Mouse (Mus musculus) limb, embryonic 15.5 days (tissue): ENCODE measurements around the gene Col11a2. TPM values are rescaled to one million over a fixed set of nuclear protein-coding genes. Genes with fewer than 3 reads are reported as not detected.

Experiments
- ATAC-seq: fragments of 200-750 bp; cut with Nextera tagmentation; 2 replicates; pipeline ENCODE4 v1.8.0; 2017; ENCODE audit warnings: low read depth, moderate TSS enrichment; ENCODE audit not compliant: insufficient number of reproducible peaks, low FRiP score, low TSS enrichment
- H3K27ac ChIP-seq: fragments of 300-500 bp; sonication (generic); 2 replicates; pipeline ENCODE4 v1.5.1; 2015; ENCODE audit warnings: moderate library complexity, mild to moderate bottlenecking, inconsistent platforms
- H3K27me3 ChIP-seq: fragments of 300-500 bp; sonication (generic); 2 replicates; pipeline ENCODE4 v1.6.1; 2015; ENCODE audit warnings: inconsistent platforms
- H3K36me3 ChIP-seq: fragments of 300-500 bp; sonication (generic); 2 replicates; pipeline ENCODE4 v1.6.1; 2015; ENCODE audit warnings: inconsistent platforms
- H3K4me1 ChIP-seq: fragments of 300-500 bp; sonication (generic); 2 replicates; pipeline ENCODE4 v1.6.1; 2015; ENCODE audit warnings: inconsistent platforms
- H3K4me2 ChIP-seq: fragments of 300-500 bp; sonication (generic); 2 replicates; pipeline ENCODE4 v1.6.1; 2015; ENCODE audit warnings: mild to moderate bottlenecking, inconsistent platforms
- H3K4me3 ChIP-seq: fragments of 300-500 bp; sonication (generic); 2 replicates; pipeline ENCODE4 v1.5.1; 2015; ENCODE audit warnings: mild to moderate bottlenecking, inconsistent platforms
- H3K9ac ChIP-seq: fragments of 300-500 bp; sonication (generic); 2 replicates; pipeline ENCODE4 v1.6.1; 2015; ENCODE audit warnings: inconsistent platforms
- H3K9me3 ChIP-seq: fragments of 300-500 bp; sonication (generic); 2 replicates; pipeline ENCODE4 v1.6.1; 2016; ENCODE audit warnings: inconsistent platforms
- WGBS: fragments of 180-500 bp; shearing (Covaris S2); methylation state at CpG from one replicate; pipeline ENCODE4 v1.1.7; 2015; 5-methylcytosine and 5-hydroxymethylcytosine counted together
- polyA plus RNA-seq: library from polyadenylated mRNA; unstranded; fragments of >200 nt; fragmentation: Nextera tagmentation; extraction: Ambion mirVana; gene quantifications from 2 replicates; pipeline ENCODE4 v1.2.1, GENCODE M21; 2015

The Col11a2 gene
- polyA plus RNA-seq, 1 experiment from 2014 or later: 94.4 TPM

DNA sequence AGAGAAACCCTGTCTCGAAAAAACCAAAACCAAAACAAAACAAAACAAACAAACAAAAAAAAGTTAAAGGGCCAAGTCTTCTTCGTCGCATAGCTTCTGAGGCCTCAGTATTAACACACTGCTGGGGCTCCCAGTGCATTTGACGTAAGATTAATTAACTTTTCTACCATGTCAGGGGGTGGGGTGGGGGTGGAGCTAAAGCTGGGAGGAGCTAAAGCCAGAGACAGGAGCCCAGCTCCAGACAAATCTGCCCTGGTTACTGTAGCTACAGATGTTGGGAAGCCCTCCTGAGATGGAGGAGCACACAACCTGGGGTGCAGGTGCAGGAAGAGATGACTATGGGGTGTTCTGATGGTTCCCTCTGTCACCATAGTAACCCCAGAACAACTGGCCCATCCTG, 38.9 kb downstream of the Col11a2 start:
- WGBS: 66% methylated on average over 4 of the region's 4 CpGs
- Histone ChIP-seq H3K9ac (no peak overlapping the region), H3K27me3 (peaks cover 33% of the 10 kb centered on the region), H3K4me2 (no peak overlapping the region), H3K27ac (no peak overlapping the region), H3K4me3 (no peak overlapping the region), H3K36me3 (no peaks in the 10 kb centered on the region), H3K9me3 (no peaks in the 10 kb centered on the region), H3K4me1 (0 out of 2 replicates have a peak, but pooled peaks cover 3% of the 10 kb centered on the region)
- ATAC-seq: no peak

DNA sequence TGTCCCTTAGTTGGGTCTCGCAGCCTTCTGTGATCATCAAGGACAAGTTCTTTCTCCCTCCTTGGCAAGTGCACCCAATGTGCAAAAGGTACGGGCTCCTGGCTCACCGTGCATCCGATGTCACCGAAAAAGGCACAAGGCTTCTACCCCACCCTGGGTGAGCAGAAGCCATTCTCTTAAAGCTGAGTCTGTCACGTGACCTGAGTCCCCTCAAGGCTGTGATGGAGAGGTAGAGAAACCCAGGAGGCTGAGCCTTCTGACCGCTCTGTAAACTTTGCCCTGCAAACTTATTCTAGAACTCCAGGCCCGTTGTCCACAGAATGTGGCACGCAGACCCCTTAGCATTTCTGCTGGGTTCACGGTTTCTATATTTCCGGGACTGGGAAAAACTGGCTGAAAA, 39.8 kb downstream of the Col11a2 start:
- H3K9me3 ChIP-seq: no peaks in the 10 kb centered on the region
- no peak overlapping the region for H3K9ac ChIP-seq
- no peak for ATAC-seq
- no peak overlapping the region for H3K27ac ChIP-seq
- H3K27me3 ChIP-seq: peaks cover 32% of the 10 kb centered on the region
- H3K4me1 ChIP-seq: 0 out of 2 replicates have a peak, but pooled peaks cover 3% of the 10 kb centered on the region
- 87% methylated on average over 11 of the region's 11 CpGs for WGBS
- H3K36me3 ChIP-seq: no peaks in the 10 kb centered on the region
- no peak overlapping the region for H3K4me2 ChIP-seq
- H3K4me3 ChIP-seq: no peak overlapping the region

DNA sequence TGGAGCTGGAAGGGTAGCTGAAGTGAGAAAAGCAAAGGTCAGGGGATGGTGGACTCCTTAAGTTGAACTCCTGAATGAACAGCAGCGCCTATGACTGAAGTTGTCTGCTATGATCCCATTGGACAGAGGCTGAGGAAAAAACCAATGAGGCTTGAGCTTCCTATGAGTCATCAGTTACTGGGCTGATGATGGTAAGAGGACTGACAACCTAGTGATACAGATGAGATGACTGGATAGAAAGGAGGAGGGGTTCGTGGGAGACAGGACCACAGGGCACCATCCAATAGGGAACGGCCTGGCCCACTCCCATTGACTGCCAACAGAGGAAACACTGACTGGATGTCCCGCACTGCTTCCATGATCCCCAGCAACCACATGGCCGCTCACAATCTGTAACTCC, 40.4 kb downstream of the Col11a2 start:
- no peak overlapping the region for H3K27ac ChIP-seq
- no peaks in the 10 kb centered on the region for H3K36me3 ChIP-seq
- no peaks in the 10 kb centered on the region for H3K9me3 ChIP-seq
- no peak overlapping the region for H3K9ac ChIP-seq
- peaks cover 28% of the 10 kb centered on the region for H3K27me3 ChIP-seq
- H3K4me2 ChIP-seq: no peak overlapping the region
- H3K4me1 ChIP-seq: 0 out of 2 replicates have a peak, but pooled peaks cover 3% of the 10 kb centered on the region
- 23% methylated on average over 5 of the region's 5 CpGs for WGBS
- H3K4me3 ChIP-seq: no peak overlapping the region
- ATAC-seq: peak; percentile 74

DNA sequence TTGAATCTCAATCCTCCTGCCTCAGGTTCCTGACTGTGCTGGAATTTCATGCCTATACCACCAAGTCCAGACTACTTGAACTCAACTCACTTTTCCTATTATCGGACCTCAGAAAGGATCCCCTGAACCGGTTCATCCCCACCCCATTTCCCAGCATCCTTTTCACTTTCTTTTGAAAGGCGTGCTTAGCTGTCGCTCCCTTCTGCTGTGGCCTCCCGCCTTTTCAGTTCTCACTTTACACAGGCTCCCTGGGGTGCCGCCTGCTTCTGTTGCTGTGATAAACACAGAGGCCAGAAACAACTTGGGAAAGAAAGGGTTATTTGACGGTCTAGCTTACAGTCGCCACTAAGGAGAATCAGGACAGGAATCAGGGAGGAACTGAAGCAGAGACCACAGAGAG, 43.9 kb downstream of the Col11a2 start:
- H3K27me3 ChIP-seq: peaks cover 6% of the 10 kb centered on the region; the same call in 1 of the 2 replicates
- H3K9me3 ChIP-seq: no peaks in the 10 kb centered on the region
- 0 out of 2 replicates have a peak overlapping the region, but pooled peaks have one; percentile 12 for H3K4me2 ChIP-seq
- ATAC-seq: no peak
- WGBS: 13% methylated on average over 8 of the region's 8 CpGs
- no peaks in the 10 kb centered on the region for H3K4me1 ChIP-seq
- no peak overlapping the region for H3K27ac ChIP-seq
- H3K4me3 ChIP-seq: no peak overlapping the region
- H3K9ac ChIP-seq: no peak overlapping the region
- no peaks in the 10 kb centered on the region for H3K36me3 ChIP-seq

DNA sequence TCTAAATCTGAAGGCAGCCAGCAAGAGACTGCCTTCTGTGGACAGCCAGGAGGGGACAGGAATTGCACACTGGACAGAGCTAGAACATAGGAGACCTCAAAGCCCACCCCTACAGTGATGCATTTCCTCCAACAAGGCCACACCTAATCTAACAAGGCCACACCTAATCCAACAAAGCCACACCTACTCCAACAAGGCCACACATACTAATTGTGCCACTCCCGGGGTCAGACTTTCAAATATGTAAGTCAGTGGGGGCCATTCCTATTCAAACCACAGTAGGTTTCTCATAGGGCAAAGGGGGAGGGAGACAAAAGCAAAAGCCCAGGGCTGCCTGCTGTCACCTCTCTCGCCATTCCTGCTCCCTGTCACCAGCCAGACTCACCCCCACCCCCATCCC, 48.1 kb downstream of the Col11a2 start:
- 48% methylated on average over 2 of the region's 2 CpGs for WGBS
- Histone ChIP-seq H3K9ac (no peak overlapping the region), H3K4me2 (no peak overlapping the region), H3K4me3 (no peak overlapping the region), H3K27me3 (peaks cover 4% of the 10 kb centered on the region; the same call in 1 of the 2 replicates), H3K9me3 (no peaks in the 10 kb centered on the region), H3K4me1 (no peaks in the 10 kb centered on the region), H3K36me3 (no peaks in the 10 kb centered on the region), H3K27ac (no peak overlapping the region)
- no peak for ATAC-seq

DNA sequence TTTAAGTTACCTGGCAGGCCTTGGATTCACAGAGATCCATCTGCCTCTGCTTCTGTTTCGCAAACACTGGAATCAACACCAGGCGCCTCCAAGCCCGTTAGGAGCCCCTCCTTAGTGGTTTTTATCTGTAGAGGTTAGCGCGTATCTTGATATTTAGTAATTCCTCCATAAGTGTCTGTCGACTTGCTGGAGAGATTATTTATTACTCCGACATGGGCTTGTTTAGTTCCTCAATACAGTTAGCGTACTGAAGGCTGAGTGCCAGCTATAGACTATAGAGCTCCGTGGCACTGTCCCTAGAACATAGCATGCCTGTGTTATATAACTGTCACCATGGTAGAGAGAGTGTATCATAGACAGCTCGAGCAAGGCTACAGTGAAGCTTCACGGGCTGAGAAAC, 48.9 kb downstream of the Col11a2 start:
- ATAC-seq: no peak
- no peak overlapping the region for H3K9ac ChIP-seq
- H3K4me3 ChIP-seq: no peak overlapping the region
- H3K4me2 ChIP-seq: no peak overlapping the region
- H3K27ac ChIP-seq: no peak overlapping the region
- no peaks in the 10 kb centered on the region for H3K4me1 ChIP-seq
- H3K9me3 ChIP-seq: no peaks in the 10 kb centered on the region
- peaks cover under 1% of the 10 kb centered on the region; the same call in 1 of the 2 replicates for H3K27me3 ChIP-seq
- 77% methylated on average over 11 of the region's 11 CpGs for WGBS
- no peaks in the 10 kb centered on the region for H3K36me3 ChIP-seq

DNA sequence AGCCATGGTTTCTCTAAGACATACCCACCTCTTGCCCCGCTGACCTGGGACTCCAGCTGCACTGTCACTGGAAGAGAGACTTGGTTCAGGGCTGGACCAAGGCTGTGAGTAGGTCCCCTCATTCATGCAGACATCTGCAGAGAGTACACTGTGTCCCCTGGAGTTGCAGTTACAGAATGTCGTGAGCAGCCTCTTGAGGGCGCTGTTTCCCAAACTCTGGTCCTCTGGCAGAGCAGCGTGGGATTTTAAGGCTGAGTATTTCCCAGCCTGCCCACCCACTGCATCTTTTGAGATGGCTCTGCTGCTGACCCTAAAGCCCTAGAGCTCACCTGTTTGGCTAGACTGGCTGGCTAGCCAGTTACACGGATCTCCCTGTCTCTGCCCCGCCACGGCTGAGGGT, 51.7 kb downstream of the Col11a2 start:
- H3K4me2 ChIP-seq: no peak overlapping the region
- H3K27me3 ChIP-seq: no peaks in the 10 kb centered on the region
- H3K36me3 ChIP-seq: no peaks in the 10 kb centered on the region
- no peak overlapping the region for H3K4me3 ChIP-seq
- H3K27ac ChIP-seq: no peak overlapping the region
- H3K4me1 ChIP-seq: no peaks in the 10 kb centered on the region
- WGBS: 56% methylated on average over 7 of the region's 7 CpGs
- no peak for ATAC-seq
- H3K9me3 ChIP-seq: no peaks in the 10 kb centered on the region
- no peak overlapping the region for H3K9ac ChIP-seq

DNA sequence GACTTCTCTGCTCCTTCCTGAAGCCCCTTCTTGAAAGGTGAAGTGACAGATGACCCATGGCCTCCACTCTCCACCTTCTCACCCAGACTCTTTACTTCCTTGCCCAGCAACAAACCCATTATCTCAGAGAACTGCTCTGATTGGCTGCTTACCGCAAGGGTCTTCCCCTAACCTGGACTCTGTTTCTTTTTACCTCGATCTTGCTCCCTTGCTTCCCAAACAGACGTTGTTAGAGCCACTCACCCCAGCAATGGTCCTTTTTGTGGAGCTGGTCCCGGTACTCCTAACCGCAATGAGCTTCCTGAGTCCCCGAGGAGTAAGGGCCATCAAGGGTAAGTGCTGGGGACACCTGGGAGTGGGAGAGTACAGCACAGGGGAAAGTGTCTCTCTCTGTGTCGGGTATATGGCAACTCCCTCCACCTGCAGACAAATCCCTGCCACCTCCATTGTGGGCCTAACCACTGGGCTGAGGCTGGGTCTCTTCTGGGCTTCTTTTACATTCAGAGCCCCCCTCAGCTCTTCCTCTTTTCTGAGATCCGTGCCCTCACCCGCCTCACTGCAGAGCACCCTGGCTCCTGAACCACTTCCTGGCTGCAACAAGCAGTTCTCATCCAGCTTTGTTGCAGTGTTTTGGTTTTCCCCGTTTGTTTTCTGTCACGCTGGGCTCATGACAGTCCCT, 53.1 kb downstream of the Col11a2 start, which contains the start of gene H2-Oa:
Gene H2-Oa, plus strand, starts transcription at position 144 of the 679 bp plus-strand sequence.
- no peaks in the 10 kb centered on the region for H3K4me1 ChIP-seq
- H3K9ac ChIP-seq: no peak within 1 kb of the TSS
- no peak within 1 kb of the TSS for H3K4me3 ChIP-seq
- ATAC-seq: no peak
- no peaks in the 10 kb centered on the region for H3K27me3 ChIP-seq
- 35% methylated on average over 11 of the region's 11 CpGs for WGBS
- no peak within 1 kb of the TSS for H3K4me2 ChIP-seq
- H3K9me3 ChIP-seq: no peaks in the 10 kb centered on the region
- no peak within 1 kb of the TSS for H3K27ac ChIP-seq
- no peaks in the 10 kb centered on the region for H3K36me3 ChIP-seq

DNA sequence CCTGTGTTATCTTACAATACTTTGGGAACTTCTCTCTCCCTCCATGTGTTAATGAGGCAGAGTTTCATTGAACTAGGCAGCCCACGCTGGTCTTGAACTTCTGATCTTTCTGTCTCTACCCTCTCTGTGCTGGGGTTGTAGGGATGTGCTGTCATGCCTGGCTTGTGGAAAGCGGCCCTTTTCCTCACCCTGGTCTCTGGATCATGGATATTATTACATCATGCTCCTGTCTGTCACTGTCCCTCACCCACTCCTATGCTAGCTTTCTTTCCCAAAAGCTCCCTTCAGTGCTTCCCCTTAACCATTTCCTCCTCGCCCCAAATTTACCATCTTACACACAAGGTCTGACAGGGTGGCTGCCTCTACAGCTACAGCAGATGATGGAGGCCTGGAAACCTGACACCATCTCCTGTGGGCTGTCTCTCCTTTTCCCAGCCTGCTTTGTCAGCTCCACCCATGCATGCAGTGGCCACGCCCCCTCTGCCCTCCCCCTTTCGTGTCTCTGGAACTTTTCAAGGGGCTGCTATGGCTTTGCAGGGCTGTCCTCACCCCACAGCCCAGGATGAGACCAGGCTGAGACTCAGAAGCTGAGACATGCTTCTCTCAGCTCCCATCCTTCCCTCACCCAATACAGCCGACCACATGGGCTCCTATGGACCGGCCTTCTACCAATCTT, 54.1 kb downstream of the Col11a2 start:
- Histone ChIP-seq H3K4me2 (0 out of 2 replicates have a peak overlapping the region, but pooled peaks have one; percentile 14), H3K27ac (no peak overlapping the region), H3K4me3 (no peak overlapping the region)

DNA sequence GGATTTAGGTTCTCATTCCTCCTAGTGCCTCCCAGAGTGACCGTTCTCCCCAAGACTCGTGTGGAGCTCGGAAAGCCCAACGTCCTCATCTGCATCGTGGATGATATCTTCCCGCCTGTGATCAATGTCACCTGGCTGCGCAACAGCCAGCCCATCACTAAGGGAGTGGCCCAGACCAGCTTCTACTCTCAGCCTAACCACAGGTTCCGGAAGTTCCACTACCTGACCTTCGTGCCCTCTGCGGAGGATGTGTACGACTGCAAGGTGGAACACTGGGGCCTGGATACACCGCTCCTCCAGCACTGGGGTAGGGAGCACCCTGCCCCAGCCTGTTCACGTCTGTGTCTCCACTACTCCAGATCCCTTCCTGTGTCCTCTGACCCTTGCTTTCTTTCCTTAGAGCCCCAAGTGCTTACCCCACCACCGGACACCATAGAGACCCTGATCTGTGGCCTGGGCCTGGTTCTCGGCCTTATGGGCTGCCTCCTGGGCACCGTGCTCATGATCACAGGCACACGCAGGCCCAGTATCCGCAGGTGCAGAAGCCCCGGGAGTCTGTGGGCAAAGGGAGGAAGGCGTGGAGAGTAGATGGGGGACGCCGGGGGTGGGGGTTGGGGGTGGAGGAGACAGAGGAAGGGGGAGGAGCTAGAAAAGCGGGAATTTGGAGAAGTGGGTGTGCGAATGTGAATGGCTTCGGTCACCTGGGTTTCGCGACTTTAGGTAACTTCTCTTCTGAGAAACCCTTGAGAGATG, 55.2 kb downstream of the Col11a2 start:
- Histone ChIP-seq H3K4me3 (no peak overlapping the region), H3K27me3 (no peaks in the 10 kb centered on the region), H3K9me3 (no peaks in the 10 kb centered on the region), H3K36me3 (no peaks in the 10 kb centered on the region), H3K4me1 (no peaks in the 10 kb centered on the region; the same call in 1 of the 2 replicates), H3K9ac (no peak overlapping the region), H3K4me2 (no peak overlapping the region), H3K27ac (no peak overlapping the region)
- no peak; the same call in 1 of the 2 replicates for ATAC-seq
- WGBS: 85% methylated on average over 27 of the region's 27 CpGs

More for the DNA sequence above, 54.1 kb downstream of the Col11a2 start:
- no peaks in the 10 kb centered on the region for H3K27me3 ChIP-seq
- H3K9ac ChIP-seq: no peak overlapping the region
- H3K4me1 ChIP-seq: no peaks in the 10 kb centered on the region
- 27% methylated on average over 7 of the region's 7 CpGs for WGBS
- no peaks in the 10 kb centered on the region for H3K36me3 ChIP-seq
- ATAC-seq: peak; percentile 23; the same call in 1 of the 2 replicates
- H3K9me3 ChIP-seq: no peaks in the 10 kb centered on the region

DNA sequence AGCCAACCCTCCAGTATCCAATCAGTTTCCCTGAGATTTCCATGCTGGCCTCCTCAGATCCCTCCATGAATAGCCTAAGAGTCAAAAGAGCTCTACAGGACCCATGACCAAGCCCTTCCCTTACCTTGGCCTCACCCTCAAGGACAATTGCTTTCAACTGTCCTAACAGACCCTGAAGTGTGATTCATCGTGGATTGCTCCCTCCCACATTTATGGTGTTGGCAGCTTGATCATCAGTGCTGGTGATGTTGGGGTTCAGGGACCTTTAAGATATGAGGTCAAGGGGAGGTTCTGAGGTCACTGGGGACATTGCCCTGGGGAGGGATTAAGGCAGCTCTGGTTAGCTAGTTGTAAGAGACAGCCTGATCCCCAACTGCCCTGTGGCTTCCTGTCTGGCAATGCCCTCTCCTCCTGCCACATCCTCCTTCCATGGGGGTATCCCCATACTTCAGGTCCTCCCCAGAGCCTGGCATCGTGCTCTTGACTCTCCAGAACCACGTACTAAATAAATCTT, 57.3 kb downstream of the Col11a2 start:
- peaks cover 4% of the 10 kb centered on the region; the same call in 1 of the 2 replicates for H3K4me1 ChIP-seq
- WGBS: 63% methylated on average over 3 of the region's 3 CpGs
- no peak for ATAC-seq
- no peaks in the 10 kb centered on the region for H3K36me3 ChIP-seq
- H3K27me3 ChIP-seq: no peaks in the 10 kb centered on the region
- H3K9ac ChIP-seq: no peak overlapping the region
- no peak overlapping the region for H3K27ac ChIP-seq
- no peak overlapping the region for H3K4me2 ChIP-seq
- H3K4me3 ChIP-seq: no peak overlapping the region
- H3K9me3 ChIP-seq: no peaks in the 10 kb centered on the region
